Mouse (Mus musculus) kidney, adult 8-10 months (tissue): Measurements from ENCODE around the gene Plxnb3.

ENCODE experiments used
- DNase-seq, 2 experiments: peaks; one replicate each; pipeline ENCODE4 v3.0.0; 2022

Plxnb3 gene

DNA sequence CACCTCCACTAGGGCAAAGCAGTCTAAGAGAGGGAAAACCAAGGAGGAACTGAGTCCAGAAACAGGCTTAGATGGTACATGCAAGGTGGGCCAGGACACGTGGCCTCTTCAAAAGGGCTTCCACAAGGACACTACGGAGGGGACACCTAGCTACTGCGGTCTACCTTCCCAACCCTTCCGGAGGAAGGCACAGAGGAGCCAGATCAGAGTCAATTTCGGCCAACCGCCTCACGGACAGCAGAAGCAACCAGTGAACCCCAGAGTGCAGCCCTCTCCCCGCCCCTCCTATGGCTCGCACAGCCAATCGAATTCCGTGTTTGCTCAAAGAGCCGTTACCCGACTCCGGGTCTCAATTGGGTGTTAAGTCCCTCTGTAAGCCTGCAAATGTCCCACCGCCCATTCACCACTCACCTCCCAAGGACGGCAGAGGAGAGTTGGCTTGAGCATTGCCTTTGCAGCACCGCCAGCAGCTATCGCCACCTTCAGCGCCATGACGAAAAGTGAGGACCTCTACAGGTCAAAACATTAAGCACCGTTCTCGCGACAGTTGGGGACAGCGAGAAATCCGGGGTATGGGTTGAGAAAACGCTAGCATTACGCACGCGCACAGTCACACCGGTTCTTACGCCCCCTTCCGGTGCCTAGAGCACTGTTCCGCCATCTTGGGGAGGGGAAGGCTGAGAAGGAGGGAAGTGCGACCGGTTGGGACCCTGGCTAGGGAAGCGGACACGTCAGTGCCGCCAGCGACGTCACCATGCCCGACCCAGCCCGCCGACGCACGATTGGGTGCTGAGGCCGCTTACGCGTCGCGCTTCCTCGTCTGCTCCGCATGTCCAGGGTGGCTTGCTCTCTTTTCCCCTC, 29.7 kb downstream of the Plxnb3 start, which contains the start of the genes Idh3g and Ssr4:
Gene Idh3g, minus strand, starts transcription at position 534 of the 861 bp plus-strand sequence.
Gene Ssr4, plus strand, starts transcription at position 665 of the 861 bp plus-strand sequence.
- peak; percentile 94 for DNase-seq

GRCm38 (mm10) chrX:73787225-73787558, 30.3 kb downstream of the Plxnb3 start:
- DNase-seq: no peak

- DNase-seq: no peak
Observed at GRCm38 (mm10) chrX:73788501-73788900, 31.6 kb downstream of the Plxnb3 start.

GRCm38 (mm10) chrX:73793039-73793438, 36.1 kb downstream of the Plxnb3 start:
- no peak for DNase-seq

- DNase-seq: no peak
Observed at GRCm38 (mm10) chrX:73793505-73793904, 36.6 kb downstream of the Plxnb3 start.

DNA sequence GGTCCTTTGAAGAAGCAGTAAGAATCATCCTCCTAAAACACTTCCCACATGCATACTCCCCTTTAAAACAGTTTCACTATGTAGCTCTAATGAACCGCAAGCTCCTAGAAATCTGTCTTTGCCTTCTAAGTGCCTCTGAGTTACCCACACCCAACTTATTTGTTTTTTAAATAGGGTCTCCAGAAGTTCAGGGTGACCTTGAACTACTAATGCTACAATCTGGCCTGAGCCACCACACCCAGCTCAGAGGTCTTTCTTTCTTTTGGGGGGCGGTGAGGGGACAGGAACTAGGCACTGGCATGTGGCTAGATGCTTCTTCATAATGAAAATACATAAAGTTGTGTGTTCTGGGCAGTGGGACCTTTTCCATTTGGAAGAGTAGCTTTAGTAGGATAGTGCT, 40.6 kb downstream of the Plxnb3 start:
- DNase-seq: no peak

DNA sequence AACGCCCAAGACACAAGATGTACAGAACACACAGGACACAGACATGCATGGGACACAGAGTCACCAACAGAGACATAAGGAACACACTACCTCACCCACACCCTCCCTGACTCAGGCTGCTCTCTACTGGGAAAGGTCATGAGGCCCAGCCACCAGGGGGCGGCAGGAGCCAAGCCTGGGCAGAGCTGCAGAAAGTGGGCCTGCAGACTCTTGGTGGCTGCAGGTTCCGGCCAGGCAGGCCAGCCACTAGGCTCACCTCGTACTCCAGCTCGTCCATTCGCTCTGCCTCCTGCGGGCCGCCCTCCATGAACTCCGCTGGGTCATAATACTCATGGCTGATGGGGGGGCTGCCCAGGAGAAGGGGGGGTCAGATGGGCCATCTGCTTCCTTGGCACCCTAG, 41.6 kb downstream of the Plxnb3 start:
- DNase-seq: peak; percentile 67 to 76

DNA sequence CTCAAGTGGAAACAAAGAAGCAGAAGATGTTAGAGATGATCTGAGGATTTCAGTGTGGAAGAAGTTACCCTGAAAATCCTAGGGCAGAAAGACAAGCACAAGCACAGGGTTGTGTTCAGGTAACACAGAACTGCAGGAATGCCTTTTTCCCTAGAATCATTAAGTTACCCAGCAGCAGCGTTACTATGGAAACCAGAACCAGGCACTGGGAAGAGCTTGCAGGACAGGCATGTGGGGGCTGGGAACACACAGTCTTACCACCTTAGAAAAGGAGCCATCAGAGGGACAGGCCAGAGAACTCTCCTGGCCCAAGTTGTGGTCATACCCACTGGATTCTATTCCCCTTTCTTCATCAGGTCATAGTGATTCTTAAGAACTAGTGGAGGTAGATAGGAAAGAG, 48.9 kb downstream of the Plxnb3 start:
- DNase-seq: no peak

DNA sequence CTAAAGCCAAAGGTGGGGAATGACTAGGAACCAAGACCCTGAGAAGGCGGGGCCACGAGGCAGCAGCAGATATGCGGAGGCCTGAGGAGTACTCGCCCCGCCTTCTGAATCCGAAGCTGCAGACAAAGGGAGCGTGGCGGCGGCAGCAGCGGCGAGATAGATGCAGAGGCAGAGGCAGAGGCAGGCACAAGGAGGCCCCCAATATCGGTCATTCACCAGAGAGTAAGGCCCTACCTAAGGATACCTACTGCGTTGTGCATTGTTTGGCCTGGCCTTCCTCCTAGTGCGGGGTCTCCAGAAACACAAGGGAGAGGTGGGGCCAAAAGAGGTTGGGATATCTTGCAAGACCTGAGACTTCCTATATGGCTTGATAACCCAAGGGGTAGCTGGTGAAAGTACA, 58.2 kb downstream of the Plxnb3 start:
- no peak for DNase-seq

- DNase-seq: no peak
Observed at GRCm38 (mm10) chrX:73816596-73817314, 59.9 kb downstream of the Plxnb3 start.
